Mouse (Mus musculus): Measurements from ENCODE around the gene Myh13.

DNA sequence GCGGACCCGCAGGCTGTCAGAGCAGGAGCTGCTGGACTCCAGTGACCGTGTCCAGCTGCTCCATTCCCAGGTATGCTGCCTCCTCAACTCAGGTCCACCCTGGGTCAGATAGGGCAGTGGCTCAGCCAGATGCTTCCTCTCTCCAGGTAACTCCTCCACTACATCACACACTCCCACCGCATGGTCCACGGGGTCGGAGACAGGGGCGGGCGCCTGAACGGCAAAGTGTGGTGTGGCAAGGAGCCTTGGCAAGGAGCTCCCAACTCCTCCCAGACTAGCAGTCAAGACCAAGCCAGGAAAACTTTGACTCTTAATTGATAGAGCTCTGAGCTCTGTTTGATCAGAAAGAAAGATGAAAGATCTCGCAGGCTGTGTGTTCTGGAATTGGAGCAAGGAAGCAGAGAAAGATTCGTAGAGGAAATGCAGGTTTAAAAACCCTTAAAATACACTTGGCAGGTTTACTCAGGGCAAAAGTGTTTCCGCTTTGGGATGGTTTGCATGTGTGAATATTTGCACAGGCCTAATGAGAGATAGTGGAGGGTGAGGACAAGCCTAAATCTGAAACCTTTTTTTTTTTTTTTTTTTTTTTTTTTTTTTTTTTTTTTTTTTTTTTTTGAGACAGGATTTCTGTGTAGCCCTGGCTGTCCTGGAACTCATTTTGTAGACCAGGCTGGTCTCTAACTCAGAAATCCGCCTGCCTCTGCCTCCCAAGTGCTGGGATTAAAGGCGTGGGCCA lies 43.7 kb downstream of the Myh13 start:
- TF ChIP-seq POLR2A (IDR thresholded peaks at IDR 0.05; ENCODE audit: low read depth, low read length): no peak
- no peak for TF ChIP-seq CTCF (IDR thresholded peaks at IDR 0.05; ENCODE audit: borderline replicate concordance, insufficient read depth, low read length)

Data from embryonic fibroblast, embryonic 13.5 days (primary cell).